Mouse (Mus musculus) kidney, embryonic 14.5 days (tissue): ENCODE measurements around the gene Gpr157. TPM values are rescaled to one million over a fixed set of nuclear protein-coding genes. Genes with fewer than 3 reads are reported as not detected.

Experiments used
- ATAC-seq: fragments of 200-750 bp; cut with Nextera tagmentation; 2 replicates; pipeline ENCODE4 v1.8.0; 2017; ENCODE audit warnings: moderate number of reproducible peaks, mild to moderate bottlenecking, moderate TSS enrichment, moderate library complexity; ENCODE audit not compliant: low FRiP score, low TSS enrichment
- H3K27ac ChIP-seq: fragments of 300-500 bp; sonication (generic); 2 replicates; pipeline ENCODE4 v1.5.1; 2014; ENCODE audit warnings: low read depth, mild to moderate bottlenecking, low read length, moderate library complexity, mixed read lengths
- H3K27me3 ChIP-seq: fragments of 300-500 bp; sonication (generic); 2 replicates; pipeline ENCODE4 v1.6.1; 2014; ENCODE audit warnings: mild to moderate bottlenecking, low read length; ENCODE audit not compliant: control insufficient read depth, insufficient read depth
- H3K36me3 ChIP-seq: fragments of 300-500 bp; sonication (generic); 2 replicates; pipeline ENCODE4 v1.6.1; 2014; ENCODE audit warnings: low read length, mixed read lengths; ENCODE audit not compliant: control insufficient read depth, insufficient read depth
- H3K4me1 ChIP-seq: fragments of 300-500 bp; sonication (generic); 2 replicates; pipeline ENCODE4 v1.6.1; 2014; ENCODE audit warnings: low read length, mixed read lengths; ENCODE audit not compliant: control insufficient read depth, insufficient read depth
- H3K4me2 ChIP-seq: fragments of 300-500 bp; sonication (generic); replicated peaks from 2 replicates; pipeline ENCODE4 v1.6.1; 2014; ENCODE audit warnings: low read depth, mild to moderate bottlenecking, low read length
- H3K4me3 ChIP-seq: fragments of 300-500 bp; sonication (generic); 2 replicates; pipeline ENCODE4 v1.5.1; 2014; ENCODE audit warnings: mild to moderate bottlenecking, low read length
- H3K9ac ChIP-seq: fragments of 300-500 bp; sonication (generic); 2 replicates; pipeline ENCODE4 v1.6.1; 2014; ENCODE audit warnings: low read depth, mild to moderate bottlenecking, low read length, moderate library complexity
- H3K9me3 ChIP-seq: fragments of 300-500 bp; sonication (generic); 2 replicates; pipeline ENCODE4 v1.6.1; 2016; ENCODE audit warnings: low read length; ENCODE audit not compliant: control insufficient read depth
- WGBS: fragments of 180-500 bp; shearing (Covaris S2); extraction: QIAGEN DNeasy Blood & Tissue Kit; methylation state at CpG from one replicate; pipeline ENCODE4 v1.1.7; 2014; 5-methylcytosine and 5-hydroxymethylcytosine counted together
- polyA plus RNA-seq: library from polyadenylated mRNA; unstranded; fragments of >200 nt; fragmentation: Nextera tagmentation; extraction: Ambion mirVana; gene quantifications from 2 replicates; pipeline ENCODE4 v1.2.1, GENCODE M21; 2014

Gene Gpr157
- polyA plus RNA-seq, 1 experiment from 2014 or later, result 0.20 TPM

DNA sequence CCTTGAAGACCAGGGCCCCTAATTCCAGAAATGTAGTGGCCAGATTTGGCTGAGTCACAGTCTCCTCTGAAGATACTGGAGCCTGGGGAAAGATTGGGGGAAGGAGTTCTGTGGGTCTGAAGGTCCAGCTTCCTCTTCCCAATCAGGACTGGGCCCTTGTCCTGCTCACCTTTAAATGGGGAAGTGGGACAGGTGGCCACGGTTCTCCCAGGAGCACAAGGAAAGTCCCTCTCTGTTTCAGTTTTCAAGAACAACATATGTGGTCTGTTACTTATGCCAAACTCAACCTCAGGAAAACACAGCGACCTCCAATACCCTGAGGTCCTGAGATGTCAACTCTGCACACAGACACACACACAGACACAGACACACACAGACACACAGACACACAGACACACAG lies 8.5 kb upstream of the Gpr157 start:
- Histone ChIP-seq H3K4me3 (no peak overlapping the region), H3K27me3 (no peaks in the 10 kb centered on the region), H3K4me1 (no peaks in the 10 kb centered on the region), H3K9ac (no peak overlapping the region), H3K27ac (no peak overlapping the region), H3K4me2 (no peak overlapping the region), H3K9me3 (no peaks in the 10 kb centered on the region), H3K36me3 (no peaks in the 10 kb centered on the region)
- 83% methylated on average over 2 of the region's 2 CpGs for WGBS
- no peak for ATAC-seq

DNA sequence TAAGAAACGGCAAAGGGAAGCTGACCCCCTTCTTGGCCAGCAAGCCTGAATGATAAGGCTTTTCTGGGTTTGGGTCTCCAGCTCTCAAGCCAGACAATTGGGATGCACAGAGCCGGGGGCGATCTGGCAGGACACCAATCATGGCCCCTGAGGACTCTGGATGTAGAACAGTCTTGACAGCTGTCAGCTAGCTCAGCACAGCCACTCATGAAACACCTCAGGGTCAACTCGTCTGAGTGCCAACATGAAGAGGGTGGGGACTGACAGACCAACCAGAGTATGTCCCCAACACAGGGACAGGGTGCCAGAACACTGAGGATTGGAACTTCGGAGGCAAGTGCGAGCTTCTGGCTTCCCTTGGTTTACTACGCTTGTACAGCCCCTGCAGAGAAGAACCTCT lies 7.9 kb upstream of the Gpr157 start:
- H3K9ac ChIP-seq, result no peak overlapping the region
- H3K4me1 ChIP-seq, result no peaks in the 10 kb centered on the region
- no peak for ATAC-seq
- no peak overlapping the region for H3K4me2 ChIP-seq
- H3K9me3 ChIP-seq, result 0 out of 2 replicates have a peak, but pooled peaks cover 5% of the 10 kb centered on the region
- H3K27me3 ChIP-seq, result no peaks in the 10 kb centered on the region
- 73% methylated on average over 7 of the region's 7 CpGs for WGBS
- H3K36me3 ChIP-seq, result no peaks in the 10 kb centered on the region
- H3K27ac ChIP-seq, result no peak overlapping the region
- H3K4me3 ChIP-seq, result no peak overlapping the region

DNA sequence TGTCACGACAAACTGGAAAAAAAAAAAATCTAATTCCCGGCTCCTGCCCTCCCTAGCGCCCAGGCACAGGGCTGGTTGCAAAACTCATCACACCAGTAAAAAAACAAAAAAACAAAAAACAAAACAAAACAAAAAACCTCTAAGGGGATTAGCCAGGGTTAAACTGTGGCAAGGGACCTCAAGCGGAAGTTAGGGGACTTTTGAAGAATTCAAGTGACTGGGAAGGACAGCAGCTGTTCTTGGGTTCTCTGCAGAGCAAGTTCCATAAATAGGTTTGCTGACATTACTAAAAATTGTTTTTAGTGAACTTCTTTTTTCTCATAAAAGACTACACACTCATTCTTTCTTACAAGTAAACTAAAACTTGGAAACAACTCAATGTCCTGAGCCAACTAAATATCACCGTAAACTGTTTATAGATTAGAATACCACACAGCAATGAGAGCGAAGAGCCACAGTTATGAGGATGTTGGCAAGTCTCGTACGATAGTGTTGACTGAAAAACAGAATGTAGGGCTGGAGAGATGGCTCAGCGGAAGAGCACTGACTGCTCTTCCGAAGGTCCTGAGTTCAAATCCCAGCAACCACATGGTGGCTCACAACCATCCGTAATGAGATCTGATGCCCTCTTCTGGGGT lies 6.7 kb upstream of the Gpr157 start:
- Histone ChIP-seq H3K27me3 (no peaks in the 10 kb centered on the region), H3K4me2 (no peak overlapping the region), H3K9ac (no peak overlapping the region), H3K27ac (no peak overlapping the region), H3K4me3 (no peak overlapping the region), H3K9me3 (0 out of 2 replicates have a peak, but pooled peaks cover 5% of the 10 kb centered on the region), H3K4me1 (no peaks in the 10 kb centered on the region), H3K36me3 (no peaks in the 10 kb centered on the region)
- no peak for ATAC-seq
- 89% methylated on average over 11 of the region's 11 CpGs for WGBS

DNA sequence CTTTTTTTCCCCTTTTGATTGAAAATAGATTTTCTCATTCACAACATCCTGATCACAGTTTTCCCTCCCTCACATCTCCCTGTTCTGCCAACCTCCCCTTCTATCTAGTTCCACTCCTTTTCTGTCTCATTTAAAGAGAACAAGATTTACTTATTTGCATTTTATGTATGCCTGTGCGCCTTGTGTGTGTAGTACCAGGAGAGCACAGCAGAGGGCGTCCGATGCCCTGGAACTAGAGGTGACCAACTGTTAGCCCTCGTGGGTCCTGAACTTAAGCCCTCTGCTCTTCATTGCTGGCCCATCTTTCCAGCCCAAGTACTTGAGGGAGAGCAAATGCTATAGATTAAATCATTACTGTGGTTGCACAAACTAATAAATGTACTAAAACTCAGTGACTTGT lies 1.8 kb upstream of the Gpr157 start:
- H3K4me2 ChIP-seq, result no peak overlapping the region
- H3K36me3 ChIP-seq, result no peaks in the 10 kb centered on the region
- no peak overlapping the region for H3K9ac ChIP-seq
- no peak overlapping the region for H3K27ac ChIP-seq
- 0 out of 2 replicates have a peak, but pooled peaks cover 5% of the 10 kb centered on the region for H3K9me3 ChIP-seq
- H3K4me3 ChIP-seq, result no peak overlapping the region
- H3K27me3 ChIP-seq, result 0 out of 2 replicates have a peak, but pooled peaks cover 5% of the 10 kb centered on the region
- ATAC-seq, result no peak
- 80% methylated on average over 4 of the region's 4 CpGs for WGBS
- H3K4me1 ChIP-seq, result peaks cover 5% of the 10 kb centered on the region; the same call in 1 of the 2 replicates

DNA sequence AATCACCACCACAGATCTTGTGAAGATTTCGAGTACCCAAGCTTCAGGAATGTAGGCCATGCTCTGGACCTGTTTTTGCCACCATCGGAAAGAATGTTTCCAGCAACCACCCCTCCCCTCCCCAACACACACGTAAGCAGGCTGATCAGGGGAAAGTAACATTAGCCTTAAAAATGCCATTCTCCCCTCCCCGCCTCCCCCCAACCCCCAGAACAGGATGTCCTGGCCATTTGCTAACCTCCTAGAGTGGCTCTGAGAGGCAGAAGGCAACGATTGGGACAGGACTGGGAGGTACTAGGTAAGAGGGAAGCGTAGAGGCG lies 364 bp upstream of the Gpr157 start:
- peaks cover 5% of the 10 kb centered on the region; the same call in 1 of the 2 replicates for H3K4me1 ChIP-seq
- H3K27ac ChIP-seq, result no peak overlapping the region
- H3K36me3 ChIP-seq, result no peaks in the 10 kb centered on the region
- WGBS, result 3% methylated on average over 7 of the region's 7 CpGs
- peak overlapping the region; percentile 78 for H3K4me2 ChIP-seq
- 0 out of 2 replicates have a peak, but pooled peaks cover 5% of the 10 kb centered on the region for H3K27me3 ChIP-seq
- 0 out of 2 replicates have a peak, but pooled peaks cover 5% of the 10 kb centered on the region for H3K9me3 ChIP-seq
- ATAC-seq, result no peak
- peak overlapping the region; percentile 51 for H3K4me3 ChIP-seq
- no peak overlapping the region for H3K9ac ChIP-seq

DNA sequence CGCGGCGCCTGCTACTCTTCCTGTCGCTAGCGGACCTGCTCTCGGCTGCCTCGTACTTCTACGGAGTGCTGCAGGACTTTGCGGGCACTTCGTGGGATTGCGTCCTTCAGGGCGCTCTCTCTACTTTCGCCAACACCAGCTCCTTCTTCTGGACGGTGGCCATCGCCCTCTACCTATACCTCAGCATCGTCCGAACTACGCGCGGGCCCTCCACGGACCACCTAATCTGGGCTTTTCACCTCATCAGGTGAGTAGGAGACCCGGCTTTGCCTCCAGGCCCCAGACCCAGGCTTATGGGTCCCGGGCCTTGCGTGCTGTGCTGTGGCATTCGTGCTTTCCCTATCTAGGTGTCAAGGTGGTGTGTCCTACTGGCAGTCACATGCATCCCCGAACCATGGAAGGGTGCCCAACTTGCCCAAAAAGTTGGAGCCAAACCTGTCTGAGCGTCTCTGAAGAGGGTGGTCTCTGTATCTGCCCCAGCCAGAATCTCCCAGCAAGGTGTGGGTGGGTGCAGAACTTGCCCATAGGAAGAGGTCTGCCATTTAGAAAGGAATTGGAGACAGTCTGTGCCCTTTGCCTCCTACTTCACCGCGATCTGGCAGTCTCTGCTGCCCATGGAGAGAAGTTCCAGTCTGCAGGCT lies 845 bp downstream of the Gpr157 start:
- Histone ChIP-seq H3K9ac (peak overlapping the region; percentile 50), H3K4me3 (peak overlapping the region; percentile 51), H3K4me2 (peak overlapping the region; percentile 78), H3K9me3 (0 out of 2 replicates have a peak, but pooled peaks cover 5% of the 10 kb centered on the region), H3K27ac (no peak overlapping the region), H3K36me3 (no peaks in the 10 kb centered on the region), H3K27me3 (0 out of 2 replicates have a peak, but pooled peaks cover 5% of the 10 kb centered on the region), H3K4me1 (peaks cover 5% of the 10 kb centered on the region; the same call in 1 of the 2 replicates)
- 19% methylated on average over 29 of the region's 29 CpGs for WGBS
- ATAC-seq, result no peak; the same call in 1 of the 2 replicates

DNA sequence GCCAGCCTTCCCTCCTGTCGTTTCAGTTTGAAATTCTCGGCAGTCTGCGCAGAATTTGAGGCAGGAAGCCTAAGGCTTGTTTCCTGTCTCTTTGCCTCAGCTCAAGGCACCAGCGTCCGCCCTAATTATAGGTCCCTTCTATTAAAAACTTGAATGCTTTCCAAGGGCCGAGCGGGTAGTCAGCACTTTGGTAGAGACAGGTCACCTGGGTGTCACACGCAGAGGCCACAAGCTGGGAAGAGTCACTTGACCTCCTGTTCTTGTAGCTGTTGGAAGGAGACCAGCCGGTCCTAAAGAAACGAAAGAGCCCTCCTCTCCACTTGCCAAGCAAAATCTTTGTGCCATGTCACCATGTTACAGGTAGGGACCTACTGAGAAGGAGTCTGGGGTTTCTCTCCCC lies 2.0 kb downstream of the Gpr157 start:
- WGBS, result 72% methylated on average over 10 of the region's 10 CpGs
- Histone ChIP-seq H3K9ac (no peak overlapping the region), H3K4me1 (peaks cover 13% of the 10 kb centered on the region; the same call in 1 of the 2 replicates), H3K27me3 (0 out of 2 replicates have a peak, but pooled peaks cover 5% of the 10 kb centered on the region), H3K4me2 (no peak overlapping the region), H3K4me3 (no peak overlapping the region), H3K27ac (no peak overlapping the region), H3K9me3 (0 out of 2 replicates have a peak, but pooled peaks cover under 1% of the 10 kb centered on the region), H3K36me3 (no peaks in the 10 kb centered on the region)
- no peak for ATAC-seq

DNA sequence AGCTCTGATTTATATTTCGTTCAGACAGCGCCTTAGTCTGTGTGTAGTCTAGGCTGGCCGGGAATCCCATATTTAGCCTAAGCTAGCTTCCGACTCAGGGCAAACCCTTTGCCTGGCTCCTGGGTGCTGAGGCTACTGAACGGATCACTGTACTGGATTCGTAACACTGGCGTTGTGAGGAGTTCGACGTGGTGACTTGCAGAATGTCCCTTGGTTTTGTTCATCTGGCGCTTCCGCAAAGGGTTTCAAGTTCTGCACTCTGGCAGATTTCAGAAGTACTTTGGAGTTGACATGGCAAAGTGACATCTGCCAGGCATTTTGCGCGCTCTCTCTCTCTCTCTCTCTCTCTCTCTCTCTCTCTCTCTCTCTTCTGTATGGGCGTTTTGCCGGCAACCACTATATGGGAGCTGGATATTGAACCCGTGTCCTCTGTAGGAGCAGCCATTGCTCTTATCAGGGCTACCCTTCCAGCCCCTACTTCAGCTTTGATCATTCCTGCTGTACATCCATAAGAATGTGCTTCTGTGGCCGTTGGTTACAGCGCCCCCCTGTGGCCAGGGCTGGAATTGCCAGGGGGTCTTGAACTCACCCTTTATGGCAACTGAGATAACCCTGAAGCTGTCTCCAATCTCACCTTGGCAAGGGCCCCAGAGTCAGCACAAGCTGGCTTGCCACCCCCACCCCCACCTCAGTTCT lies 4.9 kb downstream of the Gpr157 start:
- ATAC-seq, result no peak
- Histone ChIP-seq H3K9me3 (no peaks in the 10 kb centered on the region), H3K27me3 (0 out of 2 replicates have a peak, but pooled peaks cover 5% of the 10 kb centered on the region), H3K4me1 (peaks cover 21% of the 10 kb centered on the region; the same call in 1 of the 2 replicates), H3K4me2 (no peak overlapping the region), H3K4me3 (no peak overlapping the region), H3K27ac (no peak overlapping the region), H3K36me3 (no peaks in the 10 kb centered on the region), H3K9ac (no peak overlapping the region)
- WGBS, result 85% methylated on average over 18 of the region's 18 CpGs

DNA sequence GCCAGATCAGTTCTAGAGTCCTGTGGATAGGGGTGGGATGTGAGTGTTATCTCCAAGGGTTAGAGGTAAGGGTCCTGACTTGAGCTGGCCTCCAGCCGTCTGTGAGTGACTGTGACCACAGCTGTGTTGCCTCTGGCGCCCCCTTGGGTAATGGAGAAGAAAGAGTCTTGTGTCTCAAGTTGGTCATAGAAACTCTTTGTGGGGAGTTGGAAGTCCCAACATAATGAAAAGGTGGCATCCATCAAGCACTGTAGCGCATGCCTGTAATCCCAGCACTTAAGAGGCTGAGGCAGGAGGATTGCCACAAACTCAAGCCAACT lies 5.4 kb downstream of the Gpr157 start:
- Histone ChIP-seq H3K4me2 (no peak overlapping the region), H3K27me3 (0 out of 2 replicates have a peak, but pooled peaks cover 5% of the 10 kb centered on the region), H3K4me1 (peaks cover 21% of the 10 kb centered on the region; the same call in 1 of the 2 replicates), H3K27ac (no peak overlapping the region), H3K4me3 (no peak overlapping the region), H3K9me3 (no peaks in the 10 kb centered on the region), H3K36me3 (no peaks in the 10 kb centered on the region), H3K9ac (no peak overlapping the region)
- no peak for ATAC-seq
- WGBS, result 67% methylated on average over 3 of the region's 3 CpGs
